In the genomic region with DNA sequence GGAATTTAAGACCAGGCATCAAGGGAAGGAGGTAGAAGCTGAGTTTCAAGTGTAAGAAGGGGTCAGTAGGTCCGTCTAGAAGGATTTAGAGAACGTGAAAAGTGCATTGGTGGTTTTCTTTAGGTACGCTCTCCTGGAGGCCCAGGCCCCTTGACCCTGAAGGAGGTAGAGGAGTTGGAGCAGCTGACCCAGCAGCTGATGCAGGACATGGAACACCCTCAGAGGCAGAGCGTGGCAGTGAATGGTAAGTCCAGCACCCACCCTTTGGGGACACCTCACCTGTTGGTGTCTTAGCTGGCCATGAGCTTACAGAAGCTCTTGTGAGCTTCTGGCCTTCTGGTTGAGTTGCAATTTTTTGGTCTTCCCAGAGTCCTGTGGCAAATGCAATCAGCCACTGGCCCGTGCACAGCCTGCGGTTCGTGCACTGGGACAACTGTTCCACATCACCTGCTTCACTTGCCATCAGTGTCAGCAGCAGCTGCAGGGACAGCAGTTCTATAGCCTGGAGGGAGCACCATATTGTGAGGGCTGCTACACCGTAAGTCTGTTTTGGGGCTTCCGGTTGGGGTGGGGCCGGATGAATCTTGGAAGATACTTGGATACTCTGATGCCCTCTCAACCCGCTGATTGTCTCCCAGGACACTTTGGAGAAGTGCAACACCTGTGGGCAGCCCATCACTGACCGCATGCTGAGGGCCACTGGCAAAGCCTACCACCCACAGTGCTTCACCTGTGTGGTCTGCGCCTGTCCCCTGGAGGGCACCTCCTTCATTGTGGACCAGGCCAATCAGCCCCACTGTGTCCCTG, we compare ENCODE assay signal across 26 mouse cellular contexts. TPM values are rescaled to one million over a fixed set of nuclear protein-coding genes. Genes with fewer than 3 reads are reported as not detected.
"Had no signal": no experiment of that assay in that cellular context is flagged by ENCODE, and none has a peak within 500 bp of the region (broad histone marks: within the 10 kb centered on the region; RNA-seq: fewer than 3 reads in every experiment).

No protein-coding gene starts in this region.

- H3K27ac ChIP-seq: kidney, embryonic 15.5 days; limb, embryonic 12.5 days; limb, embryonic 15.5 days; liver, embryonic 14.5 days; macrophage; midbrain, embryonic 12.5 days; midbrain, embryonic 15.5 days had no signal

- H3K27me3 ChIP-seq: kidney, embryonic 15.5 days; limb, embryonic 12.5 days; limb, embryonic 15.5 days; midbrain, embryonic 12.5 days; midbrain, embryonic 15.5 days had no signal

- ATAC-seq: liver, postnatal 0 days; lung, postnatal 0 days; midbrain, embryonic 15.5 days had no signal

- H3K4me3 ChIP-seq: kidney, embryonic 15.5 days; limb, embryonic 12.5 days; limb, embryonic 15.5 days; midbrain, embryonic 12.5 days; midbrain, embryonic 15.5 days had no signal

- DNase-seq: kidney, adult 8-10 months; kidney, postnatal 10 days; kidney, postnatal 4 days; left cerebral cortex, postnatal 4 days; liver, postnatal 0 days; lung, embryonic 14.5 days; thymus, postnatal 25 days had no signal

- H3K9ac ChIP-seq: kidney, embryonic 15.5 days; limb, embryonic 12.5 days; limb, embryonic 15.5 days; liver, embryonic 14.5 days; liver, postnatal 0 days; lung, embryonic 14.5 days; midbrain, embryonic 12.5 days; midbrain, embryonic 15.5 days had no signal

- H3K4me2 ChIP-seq: kidney, embryonic 15.5 days; limb, embryonic 12.5 days; limb, embryonic 15.5 days; liver, embryonic 11.5 days; lung, embryonic 14.5 days; midbrain, embryonic 12.5 days; midbrain, embryonic 15.5 days had no signal

- H3K9me3 ChIP-seq: kidney, embryonic 15.5 days; limb, embryonic 12.5 days; limb, embryonic 15.5 days; midbrain, embryonic 12.5 days; midbrain, embryonic 15.5 days had no signal

RNA-seq across cellular contexts. Expression of a gene that starts 17.1 kb away (rescaled TPM):
- total RNA-seq: megakaryocyte-erythroid progenitor cell, adult 5-6 weeks; monocyte, adult 5-6 weeks had no signal
- polyA plus RNA-seq: macrophage had no signal

RNA-seq across cellular contexts. Expression of a gene that starts 31.6 kb away (rescaled TPM):
- total RNA-seq: megakaryocyte-erythroid progenitor cell, adult 5-6 weeks; monocyte, adult 5-6 weeks had no signal
- polyA plus RNA-seq: liver, postnatal 0 days; lung, postnatal 0 days; macrophage had no signal

RNA-seq across cellular contexts. Expression of a gene that starts 44.0 kb away (rescaled TPM):
- total RNA-seq: layer of hippocampus, adult 18-20 months; layer of hippocampus, postnatal 14 days; left cerebral cortex, adult 8-10 months; left cerebral cortex, postnatal 14 days; left cerebral cortex, postnatal 4 days had no signal
- polyA plus RNA-seq: kidney, embryonic 15.5 days; limb, embryonic 12.5 days; limb, embryonic 15.5 days; liver, embryonic 11.5 days; liver, embryonic 14.5 days; liver, postnatal 0 days; lung, embryonic 14.5 days; lung, postnatal 0 days; macrophage; midbrain, embryonic 12.5 days; midbrain, embryonic 15.5 days; neural tube, embryonic 11.5 days; neural tube, embryonic 14.5 days; small intestine, adult 2 months; thymus, postnatal 0 days had no signal

RNA-seq across cellular contexts. Expression of a gene that starts 49.2 kb away (rescaled TPM):
- total RNA-seq: layer of hippocampus, adult 18-20 months; left cerebral cortex, adult 8-10 months; left cerebral cortex, postnatal 14 days; megakaryocyte-erythroid progenitor cell, adult 5-6 weeks; monocyte, adult 5-6 weeks had no signal
- polyA plus RNA-seq: kidney, embryonic 15.5 days; limb, embryonic 12.5 days; limb, embryonic 15.5 days; liver, embryonic 11.5 days; liver, embryonic 14.5 days; liver, postnatal 0 days; lung, embryonic 14.5 days; macrophage; midbrain, embryonic 12.5 days; midbrain, embryonic 15.5 days; neural tube, embryonic 11.5 days; neural tube, embryonic 14.5 days; small intestine, adult 2 months; thymus, postnatal 0 days had no signal
